ENCODE assay signal across 10 mouse cellular contexts in genomic region chr7:126848794-126849193, GRCm38 (mm10). TPM values are rescaled to one million over a fixed set of nuclear protein-coding genes. Genes with fewer than 3 reads are reported as not detected.
DNase-seq lines count a peak whose midpoint lies in the region; ATAC-seq and TF ChIP-seq lines count a peak whose summit lies in the region.
"Had no signal": no experiment of that assay in that cellular context is flagged by ENCODE, and none has a peak within 500 bp of the region (broad histone marks: within the 10 kb centered on the region; RNA-seq: fewer than 3 reads in every experiment).

No protein-coding gene starts in this region.

- intact Hi-C loops in left cerebral cortex, adult 2 months (cut with DNase I) = no loop called here
- intact Hi-C loops in left cerebral cortex, postnatal 4 days (cut with DNase I) = no loop called here
- intact Hi-C loops in left cerebral cortex, postnatal 25 days (cut with DNase I) = no loop called here

- no peaks in the 10 kb centered on the region for H3K9me3 ChIP-seq in forebrain, embryonic 11.5 days (ENCODE audit: control insufficient read depth, low read length)

- H3K27ac ChIP-seq in left cerebral cortex, adult 2 months = peak overlapping the region; percentile 77
- H3K27ac ChIP-seq in forebrain, embryonic 11.5 days (ENCODE audit: low read depth, low read length) = no peak overlapping the region

- no peak for DNase-seq in left cerebral cortex, adult 2 months (ENCODE audit: extremely low spot score in 1 of 2, low spot score in 2 of 2)
- no peak for DNase-seq in left cerebral cortex, postnatal 4 days
- DNase-seq in forebrain, embryonic 11.5 days (ENCODE audit: low spot score) = peak; percentile 52
- peak; percentile 63 to 71 for DNase-seq in left cerebral cortex, postnatal 25 days (ENCODE audit: low spot score in 2 of 2)
- DNase-seq in right cerebral cortex, adult 18-20 months = peak; percentile 62
- DNase-seq in natural killer cell, adult 2 months (ENCODE audit: low spot score in 2 of 2) = no peak
- DNase-seq in kidney, postnatal 4 days = no peak
- DNase-seq in adrenal gland, postnatal 4 days (ENCODE audit: low spot score in 2 of 2) = no peak
- DNase-seq: kidney, adult 9 months; thymus, postnatal 25 days had no signal

- peak overlapping the region; percentile 80 for H3K9ac ChIP-seq in forebrain, embryonic 11.5 days (ENCODE audit: low read length)

- peaks cover 2% of the 10 kb centered on the region; the same call in 1 of the 2 replicates for H3K36me3 ChIP-seq in forebrain, embryonic 11.5 days (ENCODE audit: control insufficient read depth, insufficient read depth, low read length)

- TF ChIP-seq CTCF in left cerebral cortex, adult 2 months (IDR thresholded peaks at IDR 0.05) = no peak; the same call in 1 of the 2 replicates

- WGBS in forebrain, embryonic 11.5 days = 37% methylated on average over 10 of the region's 10 CpGs

- H3K4me1 ChIP-seq in forebrain, embryonic 11.5 days (replicated peaks; ENCODE audit: control insufficient read depth, insufficient read depth, low read length) = peaks cover 16% of the 10 kb centered on the region

- no peak for ATAC-seq in forebrain, embryonic 11.5 days (replicated peaks; ENCODE audit: low FRiP score)

- peak overlapping the region; percentile 66 for H3K4me3 ChIP-seq in left cerebral cortex, adult 2 months
- H3K4me3 ChIP-seq in forebrain, embryonic 11.5 days (ENCODE audit: low read depth, low read length) = peak overlapping the region; percentile 62

- peak overlapping the region; percentile 100 for H3K4me2 ChIP-seq in forebrain, embryonic 11.5 days (ENCODE audit: low read depth, low read length, severe bottlenecking)

- peaks cover 7% of the 10 kb centered on the region; the same call in 1 of the 2 replicates for H3K27me3 ChIP-seq in forebrain, embryonic 11.5 days (ENCODE audit: control insufficient read depth, insufficient read depth, low read length)

RNA-seq across cellular contexts. Expression of gene Doc2a, which starts 1.6 kb away (rescaled TPM):
- 10 to 100 TPM; 46.9 to 51.7 TPM for total RNA-seq in left cerebral cortex, adult 2 months (2021)
- 10 to 100 TPM; 74.3 to 84.4 TPM for total RNA-seq in left cerebral cortex, postnatal 4 days (2021)
- polyA plus RNA-seq in forebrain, embryonic 11.5 days (2014; fragmentation: Nextera tagmentation; extraction: Ambion mirVana) = 9.3 and 11.2 TPM in 2 replicates
- 10 to 100 TPM; 47.8 to 57.6 TPM for total RNA-seq in left cerebral cortex, postnatal 25 days (2021)
- total RNA-seq in adrenal gland, postnatal 4 days (2021) = 1 to 10 TPM; 3.1 to 3.6 TPM

RNA-seq across cellular contexts. Expression of gene Hirip3, which starts 13.0 kb away (rescaled TPM):
- 10 to 100 TPM; 36.6 to 40.9 TPM for total RNA-seq in left cerebral cortex, adult 2 months (2021)
- total RNA-seq in left cerebral cortex, postnatal 4 days (2021) = 10 to 100 TPM; 31.5 to 41.2 TPM
- polyA plus RNA-seq in forebrain, embryonic 11.5 days (2014; fragmentation: Nextera tagmentation; extraction: Ambion mirVana) = 29.9 and 38.8 TPM in 2 replicates
- total RNA-seq in left cerebral cortex, postnatal 25 days (2021) = 10 to 100 TPM; 25.5 to 35.0 TPM
- total RNA-seq in adrenal gland, postnatal 4 days (2021) = 10 to 100 TPM; 32.3 to 41.4 TPM

RNA-seq across cellular contexts. Expression of gene Ino80e, which starts 13.4 kb away (rescaled TPM):
- total RNA-seq in left cerebral cortex, adult 2 months (2021) = 10 to 100 TPM; 52.5 to 53.2 TPM
- 10 to 100 TPM; 61.7 to 65.2 TPM for total RNA-seq in left cerebral cortex, postnatal 4 days (2021)
- 117 and 118 TPM in 2 replicates for polyA plus RNA-seq in forebrain, embryonic 11.5 days (2014; fragmentation: Nextera tagmentation; extraction: Ambion mirVana)
- total RNA-seq in left cerebral cortex, postnatal 25 days (2021) = 10 to 100 TPM; 44.9 to 49.9 TPM
- 10 to 100 TPM; 49.7 to 51.9 TPM for total RNA-seq in adrenal gland, postnatal 4 days (2021)

RNA-seq across cellular contexts. Expression of gene 4930451I11Rik, which starts 17.4 kb away (rescaled TPM):
- total RNA-seq in left cerebral cortex, adult 2 months (2021) = not detected
- not detected for total RNA-seq in left cerebral cortex, postnatal 4 days (2021)
- not detected in 2 replicates for polyA plus RNA-seq in forebrain, embryonic 11.5 days (2014; fragmentation: Nextera tagmentation; extraction: Ambion mirVana)
- not detected for total RNA-seq in left cerebral cortex, postnatal 25 days (2021)
- total RNA-seq in adrenal gland, postnatal 4 days (2021) = not detected

RNA-seq across cellular contexts. Expression of gene Taok2, which starts 35.7 kb away (rescaled TPM):
- 100 to 1,000 TPM; 162 to 167 TPM for total RNA-seq in left cerebral cortex, adult 2 months (2021)
- total RNA-seq in left cerebral cortex, postnatal 4 days (2021) = 100 to 1,000 TPM; 158 to 165 TPM
- polyA plus RNA-seq in forebrain, embryonic 11.5 days (2014; fragmentation: Nextera tagmentation; extraction: Ambion mirVana) = 43.4 and 44.8 TPM in 2 replicates
- total RNA-seq in left cerebral cortex, postnatal 25 days (2021) = 100 to 1,000 TPM; 149 to 154 TPM
- 100 to 1,000 TPM; 104 to 108 TPM for total RNA-seq in adrenal gland, postnatal 4 days (2021)

Comparison
In these comparisons a context has a peak if more than half of its experiments do, and no peak if none do; other contexts are left out.
1. DNase-seq: peak in forebrain, embryonic 11.5 days (single experiment), left cerebral cortex, postnatal 25 days (2 of 2) and right cerebral cortex, adult 18-20 months (single experiment); none in left cerebral cortex, adult 2 months (0 of 2), left cerebral cortex, postnatal 4 days (single experiment), natural killer cell, adult 2 months (0 of 2), kidney, postnatal 4 days (0 of 2) and adrenal gland, postnatal 4 days (0 of 2).
2. RNA of gene Doc2a, which starts 1.6 kb away (total RNA-seq): 74.3 to 84.4 TPM in left cerebral cortex, postnatal 4 days, 47.8 to 57.6 TPM in left cerebral cortex, postnatal 25 days and 46.9 to 51.7 TPM in left cerebral cortex, adult 2 months; 3.1 to 3.6 TPM in adrenal gland, postnatal 4 days; every median in the first group is over 10 times any median in the second.